Mouse (Mus musculus) brain, embryonic 18.5 days (tissue): ENCODE measurements around the gene Prkacb.
A peak's percentile ranks its signal among the peaks of the same experiment; 100 is the strongest.
"Not testable (repeated sequence)": the region's sequence is repeated elsewhere in the genome, so short reads cannot be mapped to it uniquely, and the experiment has no call there.

Experiments used
- DNase-seq: peaks from one replicate; pipeline ENCODE4 v3.0.0-alpha.2; 2012; ENCODE audit warnings: low read depth, low spot score

Prkacb gene

GRCm38 (mm10) chr3:146778451-146778850, 34.3 kb downstream of the Prkacb start:
- no peak for DNase-seq

- DNase-seq, result no peak
Measured at GRCm38 (mm10) chr3:146776711-146777110, 36.1 kb downstream of the Prkacb start.

- DNase-seq, result no peak
Measured at GRCm38 (mm10) chr3:146770853-146771252, 41.9 kb downstream of the Prkacb start.

GRCm38 (mm10) chr3:146769940-146770659, 42.7 kb downstream of the Prkacb start:
- peak; percentile 49 for DNase-seq

- DNase-seq, result no peak
Measured at GRCm38 (mm10) chr3:146769569-146769939, 43.2 kb downstream of the Prkacb start.

GRCm38 (mm10) chr3:146768921-146769320, 43.9 kb downstream of the Prkacb start:
- DNase-seq, result no peak

- DNase-seq, result no peak
Measured at GRCm38 (mm10) chr3:146768360-146768759, 44.4 kb downstream of the Prkacb start.

- no peak for DNase-seq
Measured at GRCm38 (mm10) chr3:146766701-146767181, 46.0 kb downstream of the Prkacb start.

- DNase-seq, result no peak
Measured at GRCm38 (mm10) chr3:146766071-146766605, 46.7 kb downstream of the Prkacb start.

- no peak for DNase-seq
Measured at GRCm38 (mm10) chr3:146764871-146765529, 47.8 kb downstream of the Prkacb start.

GRCm38 (mm10) chr3:146763054-146763453, 49.7 kb downstream of the Prkacb start:
- not testable (repeated sequence) for DNase-seq

- DNase-seq, result no peak
Measured at GRCm38 (mm10) chr3:146761276-146761675, 51.5 kb downstream of the Prkacb start.

- no peak for DNase-seq
Measured at GRCm38 (mm10) chr3:146757970-146758960, 54.5 kb downstream of the Prkacb start.

GRCm38 (mm10) chr3:146754270-146754669, 58.5 kb downstream of the Prkacb start:
- DNase-seq, result no peak

GRCm38 (mm10) chr3:146741564-146742202, 71.1 kb downstream of the Prkacb start:
- DNase-seq, result peak; percentile 22

GRCm38 (mm10) chr3:146741158-146741557, 71.6 kb downstream of the Prkacb start:
- DNase-seq, result no peak

GRCm38 (mm10) chr3:146736186-146736585, 76.6 kb downstream of the Prkacb start:
- DNase-seq, result not testable (repeated sequence)

- DNase-seq, result no peak
Measured at GRCm38 (mm10) chr3:146735657-146736056, 77.1 kb downstream of the Prkacb start.

GRCm38 (mm10) chr3:146734907-146735629, 77.7 kb downstream of the Prkacb start:
- DNase-seq, result no peak

- DNase-seq, result no peak
Measured at GRCm38 (mm10) chr3:146731499-146731898, 81.3 kb downstream of the Prkacb start.
